Mouse (Mus musculus): ENCODE measurements around the gene Klk1b4.

DNA sequence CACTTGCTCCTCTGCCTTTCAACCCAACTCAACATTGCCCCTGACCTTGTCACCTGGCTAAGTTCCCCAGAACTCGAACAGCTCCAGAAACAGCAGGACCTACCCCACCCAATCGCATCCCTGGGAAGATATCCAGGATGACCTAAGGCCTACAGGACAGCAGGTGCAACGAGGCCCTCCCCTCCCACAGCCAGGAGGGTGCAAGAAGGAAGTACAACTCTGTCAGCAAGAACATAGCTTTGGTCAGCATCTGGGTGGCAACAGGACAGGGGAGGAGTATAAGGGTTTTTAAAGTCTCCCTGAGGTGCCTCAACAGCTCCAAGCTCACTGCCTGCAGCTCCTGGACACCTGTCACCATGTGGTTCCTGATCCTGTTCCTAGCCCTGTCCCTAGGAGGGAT lies 9.3 kb upstream of the Klk1b4 start, which contains the start of gene Klk1b3:
- TF ChIP-seq CTCF (IDR thresholded peaks at IDR 0.05; ENCODE audit: low read depth, low read length) (no peak), POLR2A (IDR thresholded peaks at IDR 0.05; ENCODE audit: extremely low read depth, insufficient read depth, low read length) (no peak)

Data from liver, adult 2 months (tissue).